Mouse (Mus musculus): ENCODE measurements around the gene Tmco1. TPM values are rescaled to one million over a fixed set of nuclear protein-coding genes. Genes with fewer than 3 reads are reported as not detected.
A peak's percentile ranks its signal among the peaks of the same experiment; 100 is the strongest.

Gene Tmco1
- polyA plus RNA-seq (2012; rRNA removed) = 42.7 and 56.7 TPM in 2 replicates

GRCm38 (mm10) chr1:167308261-167309054, at the start of gene Tmco1:
TSS of gene Tmco1 (plus strand) at chr1:167308378.
- peak; percentile 97 for DNase-seq
- H3K4me1 ChIP-seq (ENCODE audit: control insufficient read depth, insufficient read depth, low read length) = peaks cover 3% of the 10 kb centered on the region; the same call in 1 of the 2 replicates
- H3K4me3 ChIP-seq (replicated peaks; ENCODE audit: extremely low read depth, low read depth, low read length) = peak within 1 kb of the TSS; percentile 86
- WGBS = under 1% methylated on average over 82 of the region's 82 CpGs
- TF ChIP-seq POLR2A (IDR thresholded peaks at IDR 0.05; ENCODE audit: borderline replicate concordance, extremely low read depth, low read depth, low read length) = peak; percentile 94; the same call in 1 of the 2 replicates
- TF ChIP-seq CTCF (IDR thresholded peaks at IDR 0.05; ENCODE audit: insufficient read depth, low read length) = no peak

GRCm38 (mm10) chr1:167259702-167260101, 48.5 kb upstream of the Tmco1 start:
- Histone ChIP-seq H3K4me3 (replicated peaks; ENCODE audit: extremely low read depth, low read depth, low read length) (no peak overlapping the region), H3K4me1 (ENCODE audit: control insufficient read depth, insufficient read depth, low read length) (no peaks in the 10 kb centered on the region)
- no peak for TF ChIP-seq POLR2A (IDR thresholded peaks at IDR 0.05; ENCODE audit: borderline replicate concordance, extremely low read depth, low read depth, low read length)
- no peak for TF ChIP-seq CTCF (IDR thresholded peaks at IDR 0.05; ENCODE audit: insufficient read depth, low read length)
- DNase-seq = no peak
- WGBS = 46% methylated on average over 10 of the region's 10 CpGs

GRCm38 (mm10) chr1:167261750-167262149, 46.4 kb upstream of the Tmco1 start:
- Histone ChIP-seq H3K4me3 (replicated peaks; ENCODE audit: extremely low read depth, low read depth, low read length) (no peak overlapping the region), H3K4me1 (ENCODE audit: control insufficient read depth, insufficient read depth, low read length) (no peaks in the 10 kb centered on the region)
- WGBS = 69% methylated on average over 11 of the region's 11 CpGs
- peak; percentile 38 for DNase-seq
- TF ChIP-seq CTCF (IDR thresholded peaks at IDR 0.05; ENCODE audit: insufficient read depth, low read length) (no peak), POLR2A (IDR thresholded peaks at IDR 0.05; ENCODE audit: borderline replicate concordance, extremely low read depth, low read depth, low read length) (no peak)

- no peak for DNase-seq
- 56% methylated on average over 10 of the region's 10 CpGs for WGBS
- H3K4me1 ChIP-seq (ENCODE audit: control insufficient read depth, insufficient read depth, low read length) = no peaks in the 10 kb centered on the region
- TF ChIP-seq CTCF (IDR thresholded peaks at IDR 0.05; ENCODE audit: insufficient read depth, low read length) = no peak
- no peak for TF ChIP-seq POLR2A (IDR thresholded peaks at IDR 0.05; ENCODE audit: borderline replicate concordance, extremely low read depth, low read depth, low read length)
- no peak overlapping the region for H3K4me3 ChIP-seq (replicated peaks; ENCODE audit: extremely low read depth, low read depth, low read length)
These were observed 45.6 kb upstream of the Tmco1 start for GRCm38 (mm10) chr1:167262489-167263041.

- DNase-seq = no peak
- no peak for TF ChIP-seq CTCF (IDR thresholded peaks at IDR 0.05; ENCODE audit: insufficient read depth, low read length)
- no peak for TF ChIP-seq POLR2A (IDR thresholded peaks at IDR 0.05; ENCODE audit: borderline replicate concordance, extremely low read depth, low read depth, low read length)
- 77% methylated on average over 4 of the region's 4 CpGs for WGBS
- peaks cover 14% of the 10 kb centered on the region for H3K4me1 ChIP-seq (ENCODE audit: control insufficient read depth, insufficient read depth, low read length)
- H3K4me3 ChIP-seq (replicated peaks; ENCODE audit: extremely low read depth, low read depth, low read length) = no peak overlapping the region
These were observed 42.8 kb upstream of the Tmco1 start for GRCm38 (mm10) chr1:167265366-167265765.

GRCm38 (mm10) chr1:167266720-167267119, 41.5 kb upstream of the Tmco1 start:
- TF ChIP-seq CTCF (IDR thresholded peaks at IDR 0.05; ENCODE audit: insufficient read depth, low read length) (no peak), POLR2A (IDR thresholded peaks at IDR 0.05; ENCODE audit: borderline replicate concordance, extremely low read depth, low read depth, low read length) (no peak)
- no peak overlapping the region for H3K4me3 ChIP-seq (replicated peaks; ENCODE audit: extremely low read depth, low read depth, low read length)
- 82% methylated on average over 3 of the region's 3 CpGs for WGBS
- peaks cover 25% of the 10 kb centered on the region for H3K4me1 ChIP-seq (ENCODE audit: control insufficient read depth, insufficient read depth, low read length)
- DNase-seq = no peak

- DNase-seq = no peak
- TF ChIP-seq CTCF (IDR thresholded peaks at IDR 0.05; ENCODE audit: insufficient read depth, low read length) (no peak), POLR2A (IDR thresholded peaks at IDR 0.05; ENCODE audit: borderline replicate concordance, extremely low read depth, low read depth, low read length) (no peak)
- H3K4me3 ChIP-seq (replicated peaks; ENCODE audit: extremely low read depth, low read depth, low read length) = no peak overlapping the region
- 78% methylated on average over 9 of the region's 9 CpGs for WGBS
- peaks cover 28% of the 10 kb centered on the region for H3K4me1 ChIP-seq (ENCODE audit: control insufficient read depth, insufficient read depth, low read length)
These were observed 39.7 kb upstream of the Tmco1 start for GRCm38 (mm10) chr1:167268360-167269063.

- no peak overlapping the region for H3K4me3 ChIP-seq (replicated peaks; ENCODE audit: extremely low read depth, low read depth, low read length)
- H3K4me1 ChIP-seq (ENCODE audit: control insufficient read depth, insufficient read depth, low read length) = peaks cover 30% of the 10 kb centered on the region
- no peak for DNase-seq
- WGBS = 17% methylated on average over 14 of the region's 14 CpGs
- TF ChIP-seq CTCF (IDR thresholded peaks at IDR 0.05; ENCODE audit: insufficient read depth, low read length) (no peak), POLR2A (IDR thresholded peaks at IDR 0.05; ENCODE audit: borderline replicate concordance, extremely low read depth, low read depth, low read length) (no peak)
These were observed 38.8 kb upstream of the Tmco1 start for GRCm38 (mm10) chr1:167269350-167269811.

- Histone ChIP-seq H3K4me1 (ENCODE audit: control insufficient read depth, insufficient read depth, low read length) (peaks cover 30% of the 10 kb centered on the region), H3K4me3 (replicated peaks; ENCODE audit: extremely low read depth, low read depth, low read length) (no peak overlapping the region)
- DNase-seq = peak; percentile 56
- TF ChIP-seq POLR2A (IDR thresholded peaks at IDR 0.05; ENCODE audit: borderline replicate concordance, extremely low read depth, low read depth, low read length) = no peak
- WGBS = 12% methylated on average over 6 of the region's 6 CpGs
These were observed 38.3 kb upstream of the Tmco1 start for GRCm38 (mm10) chr1:167269856-167270270.
